Mouse (Mus musculus) myocyte (in vitro differentiated cells): Measurements from ENCODE around the gene Spsb2. TPM values are rescaled to one million over a fixed set of nuclear protein-coding genes. Genes with fewer than 3 reads are reported as not detected.

ENCODE experiments used
- H3K27me3 ChIP-seq: one replicate; pipeline ENCODE4 v1.6.1; 2011; ENCODE audit not compliant: control insufficient read depth, insufficient read depth, insufficient read length
- H3K36me3 ChIP-seq: one replicate; pipeline ENCODE4 v1.6.1; 2011; ENCODE audit not compliant: control insufficient read depth, insufficient read depth
- H3K4me2 ChIP-seq: one replicate; pipeline ENCODE4 v1.6.1; 2011; ENCODE audit warnings: low read depth, control low read depth
- H3K4me3 ChIP-seq: one replicate; pipeline ENCODE4 v1.5.1; 2011; ENCODE audit warnings: mild to moderate bottlenecking, control low read depth, moderate library complexity
- H3K79me2 ChIP-seq: one replicate; pipeline ENCODE4 v1.6.1; 2011; ENCODE audit not compliant: control insufficient read depth, insufficient read depth
- H3ac ChIP-seq: one replicate; pipeline ENCODE4 v1.6.1; 2011; ENCODE audit not compliant: control insufficient read depth, insufficient read length
- CEBPB ChIP-seq: IDR thresholded peaks from 2 replicates; pipeline ENCODE4 v1.6.1; 2011; ENCODE audit warnings: mild to moderate bottlenecking, moderate library complexity; ENCODE audit not compliant: poor library complexity, insufficient read depth, severe bottlenecking
- E2F4 ChIP-seq: IDR thresholded peaks from one replicate; pipeline ENCODE4 v1.6.1; 2011; ENCODE audit warnings: mild to moderate bottlenecking, control low read depth, moderate library complexity; ENCODE audit not compliant: insufficient read depth
- MAX ChIP-seq: IDR thresholded peaks from one replicate; pipeline ENCODE4 v1.6.1; 2011; ENCODE audit warnings: low read depth, mild to moderate bottlenecking, control low read depth
- MYOD1 ChIP-seq, 3 experiments: IDR thresholded peaks; one replicate each; pipeline ENCODE4 v1.6.1; 2011; ENCODE audit warnings: control low read depth in 2 of 3, low read depth in 2 of 3, mild to moderate bottlenecking in 2 of 3, moderate library complexity in 1 of 3; ENCODE audit not compliant: insufficient read length in 2 of 3, control insufficient read depth in 1 of 3
- MYOG ChIP-seq, 3 experiments: IDR thresholded peaks; one replicate each; pipeline ENCODE4 v1.6.1; 2011; ENCODE audit warnings: control low read depth in 2 of 3, low read depth in 2 of 3, mild to moderate bottlenecking in 2 of 3; ENCODE audit not compliant: insufficient read length in 2 of 3, control insufficient read depth in 1 of 3, insufficient read depth in 1 of 3
- POLR2A ChIP-seq: IDR thresholded peaks from one replicate; pipeline ENCODE4 v1.6.1; 2011; ENCODE audit warnings: low read depth, mild to moderate bottlenecking, control low read depth, moderate library complexity; ENCODE audit not compliant: insufficient read length
- POLR2AphosphoS2 ChIP-seq: IDR thresholded peaks from one replicate; pipeline ENCODE4 v1.6.1; 2011; ENCODE audit warnings: low read depth, control low read depth; ENCODE audit not compliant: insufficient read length
- REST ChIP-seq: IDR thresholded peaks from one replicate; pipeline ENCODE4 v1.6.1; 2011; ENCODE audit warnings: mild to moderate bottlenecking, control low read depth, moderate library complexity; ENCODE audit not compliant: insufficient read depth, insufficient read length
- SRF ChIP-seq: IDR thresholded peaks from one replicate; pipeline ENCODE4 v1.6.1; 2011; ENCODE audit warnings: low read depth; ENCODE audit not compliant: control insufficient read depth, insufficient read length
- TCF12 ChIP-seq: IDR thresholded peaks from one replicate; pipeline ENCODE4 v1.6.1; 2011; ENCODE audit warnings: mild to moderate bottlenecking, control low read depth; ENCODE audit not compliant: poor library complexity, insufficient read depth, severe bottlenecking
- TCF3 ChIP-seq: IDR thresholded peaks from one replicate; pipeline ENCODE4 v1.6.1; 2011; ENCODE audit warnings: low read depth, control low read depth; ENCODE audit not compliant: insufficient read length
- USF1 ChIP-seq: IDR thresholded peaks from one replicate; pipeline ENCODE4 v1.6.1; 2011; ENCODE audit warnings: low read depth, mild to moderate bottlenecking, control low read depth, moderate library complexity
- polyA plus RNA-seq: library from polyadenylated mRNA; unstranded; fragments of >200 nt; fragmentation: generic; extraction: Trizol; gene quantifications from one replicate; pipeline ENCODE4 v1.2.1, GENCODE M21; 2012; ENCODE audit warnings: missing spikeins

Spsb2 gene
- polyA plus RNA-seq, 1 experiment: 41.2 TPM

GRCm38 (mm10) chr6:124813933-124814332, 5.5 kb downstream of the Spsb2 start, which contains the start of gene Tpi1:
Gene Tpi1, minus strand, starts transcription at chr6:124814296.
- H3K4me3 ChIP-seq: peak within 1 kb of the TSS; percentile 97

GRCm38 (mm10) chr6:124814448-124814847, 6.0 kb downstream of the Spsb2 start:
- Histone ChIP-seq H3K27me3 (no peaks in the 10 kb centered on the region), H3ac (no peak overlapping the region), H3K36me3 (peaks cover 15% of the 10 kb centered on the region), H3K79me2 (peaks cover 29% of the 10 kb centered on the region), H3K4me3 (peak overlapping the region; percentile 97), H3K4me2 (peak overlapping the region; percentile 81)
- TF ChIP-seq POLR2AphosphoS2: no peak
- TF ChIP-seq MAX: no peak
- no peak for TF ChIP-seq E2F4
- no peak for TF ChIP-seq TCF3

More at GRCm38 (mm10) chr6:124813933-124814332, 5.5 kb downstream of the Spsb2 start, which contains the start of gene Tpi1:
- Histone ChIP-seq H3K4me2 (peak within 1 kb of the TSS; percentile 83), H3K27me3 (no peaks in the 10 kb centered on the region), H3ac (peak within 1 kb of the TSS; percentile 30), H3K79me2 (peaks cover 29% of the 10 kb centered on the region), H3K36me3 (peaks cover 15% of the 10 kb centered on the region)
- TF ChIP-seq MYOD1 (IDR thresholded peaks at IDR 0.05; ENCODE audit: control insufficient read depth in 1 of 3, insufficient read length in 2 of 3, low read depth in 2 of 3) (peak in 1 of 3 experiments; percentile 45), CEBPB (no peak), E2F4 (no peak), REST (no peak), MAX (no peak), USF1 (no peak), POLR2A (peak; percentile 98), MYOG (IDR thresholded peaks at IDR 0.05; ENCODE audit: control insufficient read depth in 1 of 3, insufficient read depth in 1 of 3, insufficient read length in 2 of 3, low read depth in 2 of 3) (no peak), TCF3 (no peak), POLR2AphosphoS2 (peak; percentile 96)

- H3K79me2 ChIP-seq: peaks cover 24% of the 10 kb centered on the region
- H3K4me2 ChIP-seq: no peak overlapping the region
- TF ChIP-seq POLR2A (no peak), CEBPB (no peak), TCF12 (no peak), SRF (no peak), MYOG (IDR thresholded peaks at IDR 0.05; ENCODE audit: control insufficient read depth in 1 of 3, insufficient read depth in 1 of 3, insufficient read length in 2 of 3, low read depth in 2 of 3) (no peak), MAX (no peak), TCF3 (no peak), USF1 (no peak), E2F4 (no peak), MYOD1 (IDR thresholded peaks at IDR 0.05; ENCODE audit: control insufficient read depth in 1 of 3, insufficient read length in 2 of 3, low read depth in 2 of 3) (no peak), POLR2AphosphoS2 (no peak), REST (no peak)
- no peak overlapping the region for H3K4me3 ChIP-seq
- H3K36me3 ChIP-seq: peaks cover 15% of the 10 kb centered on the region
- no peaks in the 10 kb centered on the region for H3K27me3 ChIP-seq
- no peak overlapping the region for H3ac ChIP-seq
These were observed 6.7 kb downstream of the Spsb2 start for GRCm38 (mm10) chr6:124814858-124815774.

GRCm38 (mm10) chr6:124816611-124817010, 8.2 kb downstream of the Spsb2 start:
- TF ChIP-seq E2F4: no peak
- TF ChIP-seq REST: no peak
- TF ChIP-seq CEBPB: no peak
- TF ChIP-seq POLR2A: no peak
- TF ChIP-seq MYOD1 (IDR thresholded peaks at IDR 0.05; ENCODE audit: control insufficient read depth in 1 of 3, insufficient read length in 2 of 3, low read depth in 2 of 3): no peak
- no peak for TF ChIP-seq USF1
- TF ChIP-seq MYOG (IDR thresholded peaks at IDR 0.05; ENCODE audit: control insufficient read depth in 1 of 3, insufficient read depth in 1 of 3, insufficient read length in 2 of 3, low read depth in 2 of 3): no peak
- TF ChIP-seq SRF: no peak
- no peak overlapping the region for H3ac ChIP-seq
- H3K4me3 ChIP-seq: no peak overlapping the region
- peaks cover 20% of the 10 kb centered on the region for H3K79me2 ChIP-seq
- peaks cover 28% of the 10 kb centered on the region for H3K36me3 ChIP-seq
- H3K27me3 ChIP-seq: no peaks in the 10 kb centered on the region
- no peak overlapping the region for H3K4me2 ChIP-seq

DNA sequence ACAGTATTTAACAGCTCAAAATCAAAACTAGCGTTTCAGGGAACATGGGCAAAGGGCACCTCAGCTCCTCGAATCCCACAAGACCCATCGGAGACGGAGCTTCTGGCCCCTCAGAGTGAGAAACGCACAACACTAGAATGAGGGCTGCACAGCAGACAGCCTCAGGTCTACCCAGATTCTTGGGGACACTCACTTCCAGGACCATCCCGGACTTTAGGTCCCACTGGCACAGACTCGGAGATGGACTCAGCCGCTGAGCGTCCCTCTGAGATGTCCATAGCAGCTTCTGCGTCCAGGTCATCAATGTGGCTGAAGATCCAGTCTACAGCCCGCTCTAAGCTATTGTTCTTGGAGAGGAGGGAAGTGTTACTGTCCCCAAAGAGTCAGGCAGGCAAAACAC, 8.7 kb downstream of the Spsb2 start:
- H3K27me3 ChIP-seq: no peaks in the 10 kb centered on the region
- no peak overlapping the region for H3ac ChIP-seq
- no peak for TF ChIP-seq USF1
- TF ChIP-seq TCF3: no peak
- no peak for TF ChIP-seq POLR2A

More for the DNA sequence above, 8.7 kb downstream of the Spsb2 start:
- no peak overlapping the region for H3K4me2 ChIP-seq
- no peak overlapping the region for H3K4me3 ChIP-seq
- peaks cover 18% of the 10 kb centered on the region for H3K79me2 ChIP-seq
- H3K36me3 ChIP-seq: peaks cover 29% of the 10 kb centered on the region
